Mouse (Mus musculus) thymus, postnatal 10 days (tissue): ENCODE measurements at regions not wholly inside any gene's neighbourhood (a gene's known extent, or its start where the extent isn't known, plus 50 kb on each side); places are given as distances from the start of the nearest gene placed in this dataset.
A peak's percentile ranks its signal among the peaks of the same experiment; 100 is the strongest.

Experiments used
- DNase-seq, 2 experiments: peaks; one replicate each; pipeline ENCODE4 v3.0.0; 2021; ENCODE audit warnings: low spot score in 2 of 2

DNA sequence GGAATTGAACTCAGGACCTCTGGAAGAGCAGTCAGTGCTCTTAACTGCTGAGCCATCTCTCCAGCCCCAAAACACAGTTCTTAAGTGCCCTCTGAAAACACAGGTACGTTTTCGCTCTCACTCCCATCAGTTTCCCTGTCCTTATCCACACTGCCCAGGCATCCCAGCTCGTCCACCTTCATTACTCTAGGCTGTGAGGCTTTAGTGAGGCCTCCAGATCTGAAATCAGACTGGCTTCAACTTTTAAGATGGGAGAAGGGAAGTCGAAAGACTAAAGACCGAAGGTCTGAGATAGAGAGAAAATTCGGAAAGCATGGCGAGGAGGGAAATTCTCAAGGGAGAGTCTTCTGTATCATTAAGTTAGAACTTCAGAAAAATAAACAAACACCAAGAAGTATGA lies 54.8 kb upstream of the Tet2 start:
- DNase-seq: no peak

DNA sequence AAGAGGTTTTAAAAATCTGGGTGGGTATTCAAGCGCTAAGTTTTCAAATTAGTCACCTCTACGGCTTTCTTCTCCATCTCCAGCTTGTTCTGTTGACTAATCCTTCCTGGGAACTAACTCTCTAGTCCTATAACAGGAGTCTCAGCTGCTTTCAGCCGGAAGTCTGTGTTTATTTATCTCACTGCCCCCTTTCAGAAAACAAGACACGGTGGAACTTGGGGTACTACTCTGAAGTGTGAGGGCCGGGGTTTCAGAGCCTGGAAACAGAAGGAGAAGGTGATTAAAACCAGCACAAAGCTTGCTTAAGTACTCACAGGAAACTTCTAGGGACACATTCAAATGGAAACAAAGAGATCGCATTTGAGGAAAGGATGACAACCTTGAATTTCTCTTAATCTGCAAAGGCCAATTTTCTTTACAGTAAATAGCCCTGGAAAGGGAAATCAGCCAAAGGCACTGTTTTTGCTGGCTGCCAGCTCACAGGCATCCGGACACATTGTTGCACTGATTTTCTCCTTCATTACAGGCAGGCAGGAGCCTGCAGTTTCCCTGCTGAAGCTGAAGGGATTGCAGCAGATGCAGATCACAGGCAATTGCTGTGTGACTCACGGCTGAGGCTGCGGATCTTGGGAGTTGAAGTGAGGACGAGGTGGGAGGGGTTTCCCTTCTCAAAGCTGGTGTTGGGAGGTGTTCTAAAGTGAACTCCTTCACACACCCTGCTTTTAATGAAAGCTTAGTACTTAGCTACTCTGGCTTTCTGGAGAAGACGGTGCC lies 55.7 kb upstream of the Tet2 start:
- DNase-seq: no peak

DNA sequence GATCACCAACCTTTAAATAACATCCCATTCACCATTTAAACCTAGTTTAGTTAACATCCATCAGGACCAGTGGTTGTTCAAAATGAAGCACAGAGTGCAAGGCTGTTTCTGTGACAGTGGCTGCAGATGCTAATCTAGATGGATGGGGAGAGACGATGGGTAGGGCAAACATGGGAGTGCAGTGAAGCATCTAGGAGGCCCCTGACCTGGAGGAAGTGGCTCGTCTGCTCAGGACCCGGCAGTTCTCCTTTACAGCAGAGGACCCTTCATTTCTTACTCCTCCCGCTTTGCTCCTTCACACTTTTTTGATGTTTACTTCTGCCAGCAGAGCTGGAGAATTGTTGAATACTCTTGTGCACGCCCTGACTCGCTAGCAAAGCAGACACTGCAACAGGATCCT lies 60.5 kb upstream of the Tet2 start:
- no peak for DNase-seq

DNA sequence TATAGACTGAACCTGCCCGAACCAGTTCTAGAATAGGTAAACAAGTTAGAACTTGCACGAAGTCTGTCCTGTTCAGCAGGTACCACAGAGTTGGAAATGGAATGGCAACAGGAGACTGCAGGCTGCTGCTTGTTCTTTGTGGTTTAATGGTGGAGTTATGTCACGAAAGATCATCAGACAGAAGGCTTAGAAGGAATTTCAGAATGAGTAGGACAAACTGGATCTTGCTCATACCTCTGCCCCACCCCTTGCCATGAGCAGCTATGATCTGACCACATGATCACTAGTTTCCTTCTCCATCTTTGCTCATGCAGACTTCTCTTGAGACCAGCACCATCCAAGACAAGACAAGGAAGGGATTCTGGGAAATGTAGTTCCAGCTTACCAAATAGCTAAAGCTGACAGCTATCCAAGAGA lies 63.9 kb upstream of the Tet2 start:
- no peak for DNase-seq

DNA sequence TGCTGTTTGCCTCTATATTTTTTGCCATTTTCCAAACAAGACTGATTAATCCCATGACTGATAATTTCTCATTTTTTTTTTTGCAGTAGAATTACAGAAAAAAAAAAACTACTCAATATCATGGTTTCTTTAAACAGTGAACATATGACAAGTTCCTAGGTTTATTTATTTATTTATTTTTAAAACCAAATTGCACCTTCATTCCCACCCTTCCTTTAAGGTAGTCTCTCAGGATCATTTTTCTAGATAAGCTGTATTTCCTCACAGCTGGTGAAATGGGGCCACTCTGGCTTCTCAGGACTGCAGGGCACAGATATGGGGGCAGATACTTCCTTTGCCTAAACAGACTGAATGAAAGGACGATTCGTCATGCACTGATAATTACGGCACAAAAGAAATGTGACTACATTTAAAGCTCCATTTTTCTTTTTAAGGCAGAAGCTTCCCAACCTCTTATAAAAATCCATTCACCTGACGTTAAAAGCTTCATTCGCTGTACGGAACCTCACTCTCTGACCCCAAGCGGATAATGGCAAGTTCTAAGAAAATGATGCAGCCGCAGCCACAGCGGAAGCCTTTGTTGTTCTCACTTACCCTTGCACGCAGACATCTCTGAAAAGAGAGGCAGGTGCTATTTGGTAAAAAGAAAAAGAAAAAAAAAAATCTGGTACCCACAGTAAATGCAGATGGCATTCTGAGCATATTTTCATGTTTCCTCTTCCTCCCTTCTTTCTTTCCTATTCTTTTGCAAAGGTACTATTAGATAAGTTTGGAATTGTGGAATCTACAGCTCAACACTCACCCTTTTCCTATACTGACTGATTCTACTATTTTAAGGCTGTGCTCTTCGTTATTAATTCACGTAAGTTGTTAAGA lies 69.1 kb upstream of the Tet2 start:
- DNase-seq: peak in 1 of 2 experiments; percentile 8

DNA sequence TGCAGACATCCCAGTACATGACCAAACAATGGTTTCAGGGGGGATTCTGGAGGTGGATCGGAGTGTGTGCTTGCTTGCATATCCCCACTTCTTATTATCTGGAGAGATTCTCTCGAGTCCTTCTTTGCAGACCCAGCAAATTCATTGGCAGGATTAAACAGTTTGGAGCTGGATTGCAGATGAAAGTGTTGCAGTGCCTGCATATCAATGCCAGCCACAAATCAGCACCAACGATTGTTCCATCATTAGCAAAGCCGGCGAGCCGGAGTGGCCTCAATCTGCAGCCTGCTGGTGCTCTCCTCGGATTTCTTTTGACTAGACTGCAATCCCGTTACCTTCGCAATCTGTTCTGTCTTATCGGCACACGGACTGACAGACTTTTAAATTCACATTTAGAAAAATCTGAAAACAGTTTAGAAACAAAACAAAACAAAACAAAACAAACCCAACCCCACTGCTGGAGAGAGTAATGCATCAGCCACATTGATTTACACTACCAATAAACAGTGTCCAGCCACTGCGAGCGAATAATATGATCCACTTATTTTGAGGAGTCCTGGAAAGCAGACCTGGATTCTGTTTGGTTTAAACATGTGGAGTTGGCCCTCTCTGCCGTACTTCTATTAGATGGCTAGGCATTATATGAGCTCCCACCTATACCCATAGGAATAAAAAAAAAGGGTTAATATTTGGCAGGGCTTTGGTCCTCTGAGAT lies 69.9 kb upstream of the Tet2 start:
- DNase-seq: no peak

DNA sequence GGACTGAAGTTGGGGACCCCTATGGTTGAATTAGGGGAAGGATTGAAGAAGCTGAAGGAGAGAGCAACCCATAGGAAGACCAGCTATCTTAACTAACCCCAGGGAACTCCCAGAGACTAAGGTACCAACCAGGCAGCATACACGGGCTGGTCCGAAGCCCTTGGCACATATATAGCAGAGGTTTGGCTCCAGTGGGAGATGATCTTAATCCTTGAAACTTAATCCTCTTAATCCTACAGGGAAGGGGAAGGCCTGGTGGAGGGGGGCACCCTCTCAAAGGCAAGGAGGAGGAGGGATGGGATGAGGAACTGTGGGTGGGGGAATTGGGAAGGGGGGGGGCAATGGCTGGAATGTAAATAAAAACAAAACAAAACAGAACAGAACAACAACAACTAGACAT lies 72.1 kb upstream of the Tet2 start:
- DNase-seq: no peak

DNA sequence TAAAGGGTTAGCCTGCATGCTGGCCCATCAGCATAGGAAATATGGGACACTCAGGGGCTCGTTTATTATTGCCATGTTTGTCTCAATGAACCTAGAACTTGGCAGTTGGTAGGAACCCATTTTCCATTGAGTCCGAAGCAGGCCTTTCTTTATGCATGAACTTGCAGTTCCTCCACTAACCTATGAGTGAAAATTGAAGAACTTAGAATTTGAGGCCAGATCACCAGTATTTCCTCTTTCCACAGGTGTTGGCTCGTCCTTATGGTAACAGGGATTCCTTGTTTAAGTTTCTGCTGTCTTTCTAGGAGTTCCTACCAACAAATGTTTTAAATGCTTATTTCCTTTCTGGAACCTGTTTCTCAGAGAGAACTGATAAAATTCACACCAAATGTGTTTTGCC lies 73.6 kb upstream of the Tet2 start:
- DNase-seq: no peak

DNA sequence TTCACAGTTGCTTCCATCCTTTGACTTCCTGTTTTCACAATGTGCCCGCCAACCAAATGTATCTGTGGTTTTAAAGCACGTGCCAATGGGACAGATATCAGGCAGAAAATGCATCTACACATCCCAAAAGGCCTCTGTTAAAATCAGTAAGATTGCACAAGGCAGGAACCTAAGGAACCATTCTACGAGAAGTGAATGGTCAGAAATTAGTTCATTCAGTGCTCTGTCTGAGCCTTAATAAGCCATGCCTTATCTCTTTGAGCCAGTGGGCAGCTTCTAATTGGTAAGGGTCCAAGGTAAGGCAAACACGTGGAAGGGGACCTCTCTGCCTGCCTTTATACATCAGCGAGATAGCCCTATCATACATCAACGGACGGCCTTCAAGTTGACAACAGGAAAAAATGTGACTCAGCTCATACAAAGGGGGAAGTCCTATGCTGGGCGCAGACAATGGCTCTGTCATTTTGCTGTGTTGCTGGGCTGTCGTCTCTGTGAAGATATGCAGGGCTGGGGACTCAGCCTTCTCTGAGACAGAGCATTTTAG lies 78.3 kb upstream of the Tet2 start:
- DNase-seq: no peak

DNA sequence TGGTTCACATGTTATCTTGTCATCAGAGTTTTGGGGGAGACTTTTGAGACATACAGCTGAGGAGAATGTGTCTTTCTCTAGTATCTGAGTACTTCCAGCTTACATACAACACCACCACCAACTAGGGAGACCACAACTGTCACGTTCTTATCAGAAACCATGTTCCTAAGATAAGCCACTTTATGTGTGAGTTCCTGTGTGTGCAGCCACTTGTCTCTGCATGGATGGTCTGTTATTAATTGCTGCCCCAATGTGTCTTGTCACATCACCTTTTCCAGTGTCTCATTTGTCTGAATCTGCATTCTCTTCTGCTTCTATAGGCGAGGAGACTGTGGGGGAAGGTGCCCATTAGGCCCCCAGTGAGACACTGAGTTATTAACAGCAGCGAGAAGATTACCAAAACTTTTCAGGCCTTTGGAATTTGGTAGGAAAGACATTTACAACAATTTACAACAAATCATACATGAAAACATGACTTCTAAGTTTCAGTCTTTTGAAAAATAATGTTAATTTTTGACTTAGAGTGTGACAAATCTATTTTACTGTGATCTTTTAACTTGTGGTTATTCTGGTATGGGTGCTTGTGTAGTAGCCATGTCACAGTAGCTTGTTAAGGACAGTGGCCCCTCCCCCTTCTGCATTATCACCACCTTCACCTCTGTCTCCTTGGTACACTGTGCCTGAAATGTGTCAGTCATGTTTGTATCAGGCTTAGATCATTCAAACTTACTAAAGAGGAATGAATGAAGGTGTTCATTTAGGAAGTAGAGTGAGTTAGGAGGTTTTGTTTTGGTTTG lies 79.3 kb upstream of the Tet2 start:
- DNase-seq: no peak

DNA sequence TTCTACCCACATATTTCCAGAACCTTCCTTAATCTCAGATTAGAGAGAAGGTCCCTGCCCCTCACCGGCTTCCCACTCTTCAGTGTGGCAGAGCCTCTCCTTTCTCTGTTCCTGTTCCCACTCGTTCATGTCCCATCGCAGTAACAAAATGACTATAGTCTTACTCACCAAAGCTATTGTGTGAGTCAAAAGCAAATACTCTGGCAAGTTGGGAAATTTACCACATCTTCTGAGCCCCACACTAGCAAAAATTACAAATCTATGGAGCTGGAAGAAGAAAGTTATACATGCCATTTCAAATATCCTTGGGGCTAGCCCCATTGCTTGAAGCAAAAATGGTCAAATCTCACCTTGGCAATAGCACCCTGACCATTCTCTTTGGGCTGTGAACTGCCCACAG lies 80.1 kb upstream of the Tet2 start:
- DNase-seq: no peak

DNA sequence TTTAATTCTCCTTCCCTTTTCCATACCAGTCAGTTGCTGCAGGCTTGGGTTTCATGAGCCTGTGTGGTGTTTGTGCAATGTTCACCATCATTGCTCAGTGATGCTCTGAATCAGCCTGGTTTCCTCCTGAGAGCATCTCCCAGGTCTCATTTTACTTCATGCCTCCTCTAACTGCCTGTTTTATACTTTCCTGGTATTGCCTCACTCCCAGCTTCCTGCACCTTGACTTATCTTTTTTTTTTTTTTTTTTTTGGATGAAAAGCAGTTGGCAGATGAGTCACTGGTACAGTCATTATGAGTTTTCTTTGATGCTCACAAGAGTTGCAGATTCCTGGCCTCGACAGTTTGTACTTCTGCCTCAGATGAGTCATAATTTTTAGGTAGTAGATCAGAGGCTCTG lies 81.5 kb upstream of the Tet2 start:
- DNase-seq: no peak

DNA sequence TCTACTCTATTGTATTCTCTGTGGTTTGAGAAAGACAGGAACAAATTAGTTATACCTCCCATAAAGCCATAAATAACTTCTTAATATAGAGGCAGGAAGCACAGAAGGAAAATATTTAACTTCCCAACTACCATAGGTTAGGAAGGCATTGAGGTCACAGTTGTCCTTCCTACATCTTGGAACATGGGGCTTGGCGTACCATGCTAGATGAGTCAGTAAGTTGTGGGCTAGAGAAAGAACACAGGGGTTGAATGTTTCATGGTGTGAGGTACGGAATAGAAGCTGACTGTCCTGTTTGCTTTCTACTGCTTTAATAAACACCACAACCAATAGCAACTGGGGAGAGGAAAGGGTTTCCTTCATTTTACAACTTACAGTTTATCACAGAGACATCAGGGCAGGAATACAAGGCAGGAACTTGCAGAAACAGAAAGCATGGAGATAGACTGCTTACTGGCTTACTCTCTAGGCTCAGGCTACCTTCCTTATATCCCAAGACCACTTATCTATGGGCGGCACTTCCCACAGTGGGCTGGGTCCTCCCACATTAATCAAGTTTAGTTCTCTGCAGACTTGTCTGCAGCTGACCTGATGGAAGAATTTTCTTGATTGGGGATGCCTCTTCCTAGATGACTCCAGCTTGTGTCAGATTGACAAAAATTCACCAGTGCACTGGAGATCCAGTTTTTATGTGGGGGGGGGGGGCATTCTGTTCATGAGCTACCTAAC lies 82.3 kb upstream of the Tet2 start:
- DNase-seq: no peak

DNA sequence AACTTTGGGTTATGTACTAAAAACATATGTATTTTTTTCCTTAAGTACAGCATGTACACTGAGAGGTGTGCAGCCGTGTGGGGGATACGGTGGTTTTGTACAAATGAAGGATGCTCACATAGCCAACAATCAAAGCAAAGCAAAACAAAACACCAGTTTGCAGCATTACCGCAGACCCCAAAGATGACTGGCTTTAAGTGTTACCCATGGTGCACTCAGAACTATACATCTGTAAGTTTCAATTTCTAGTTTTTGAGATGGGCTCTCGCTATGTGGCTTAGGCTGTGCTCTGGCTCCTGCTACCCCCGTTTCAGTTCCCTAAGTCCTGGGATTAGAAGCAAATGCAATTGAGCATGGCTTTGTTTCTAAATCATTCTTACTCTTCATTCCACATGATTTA lies 89.4 kb upstream of the Tet2 start:
- no peak for DNase-seq

DNA sequence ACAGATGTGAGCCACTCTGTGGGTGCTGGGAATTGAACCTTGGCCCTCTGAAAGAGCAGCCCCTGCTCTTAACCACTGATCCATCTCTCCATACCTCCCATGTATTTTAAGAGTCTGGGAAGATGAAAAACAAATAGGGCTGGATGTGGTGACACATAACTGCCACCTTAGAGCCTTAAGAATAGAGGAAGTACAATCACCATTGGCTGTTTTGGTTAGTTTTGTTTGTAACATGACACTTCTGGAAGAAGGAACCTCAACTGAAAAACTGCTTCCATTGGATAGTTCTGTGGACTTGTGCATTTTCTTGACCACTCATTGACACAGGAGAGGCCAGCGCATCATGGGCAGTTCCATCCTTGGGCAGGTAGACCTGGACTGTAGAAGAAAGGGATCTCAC lies 100.7 kb upstream of the Tet2 start:
- DNase-seq: no peak

DNA sequence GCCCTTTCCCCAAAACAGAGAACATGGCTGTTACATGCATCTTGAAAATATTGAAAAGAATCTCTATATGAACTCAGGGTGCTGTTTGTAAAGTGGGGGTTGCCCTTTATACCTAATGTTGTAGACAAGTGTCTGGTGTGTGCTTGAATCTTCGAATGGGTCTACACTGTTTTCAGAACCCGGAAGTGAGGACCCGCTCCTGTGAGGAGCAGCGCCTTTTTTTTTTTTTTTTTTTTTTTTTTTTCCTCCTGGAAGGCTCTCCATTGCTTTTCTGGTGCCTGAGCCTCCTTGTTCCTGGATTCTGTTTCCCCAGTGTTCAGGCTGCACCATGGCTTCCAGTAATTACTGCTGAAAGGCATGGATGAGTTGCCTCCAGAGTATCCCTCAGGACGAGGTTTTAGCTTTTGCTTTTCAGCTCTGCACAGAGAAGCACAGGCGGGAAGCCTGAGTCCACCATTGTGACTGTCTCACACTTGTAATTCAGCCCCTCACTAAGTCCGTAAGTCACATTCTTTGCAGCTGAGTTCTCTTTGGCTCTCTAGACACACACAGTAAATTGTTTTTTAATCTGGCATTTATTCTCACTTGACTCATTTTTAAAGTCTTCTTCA lies 101.6 kb upstream of the Tet2 start:
- DNase-seq: no peak

DNA sequence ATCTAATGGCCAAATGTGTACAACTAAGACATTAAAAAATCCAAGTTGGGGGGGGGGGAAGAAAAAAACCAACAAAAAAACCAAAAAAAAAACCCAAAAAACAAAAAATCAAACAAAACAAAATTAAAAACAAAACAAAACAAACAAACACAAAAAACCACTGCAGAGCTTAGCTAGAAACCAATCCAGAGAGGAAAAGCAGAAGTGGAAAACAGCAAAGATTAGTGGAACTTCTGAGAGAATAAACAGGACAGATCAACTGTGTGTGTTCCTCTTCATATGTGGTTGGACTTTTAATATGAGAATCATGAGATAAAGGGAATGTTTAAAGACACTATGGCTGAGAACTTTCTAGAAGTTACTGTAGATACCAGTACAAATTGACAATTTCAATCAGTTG lies 105.1 kb upstream of the Tet2 start:
- DNase-seq: no peak

DNA sequence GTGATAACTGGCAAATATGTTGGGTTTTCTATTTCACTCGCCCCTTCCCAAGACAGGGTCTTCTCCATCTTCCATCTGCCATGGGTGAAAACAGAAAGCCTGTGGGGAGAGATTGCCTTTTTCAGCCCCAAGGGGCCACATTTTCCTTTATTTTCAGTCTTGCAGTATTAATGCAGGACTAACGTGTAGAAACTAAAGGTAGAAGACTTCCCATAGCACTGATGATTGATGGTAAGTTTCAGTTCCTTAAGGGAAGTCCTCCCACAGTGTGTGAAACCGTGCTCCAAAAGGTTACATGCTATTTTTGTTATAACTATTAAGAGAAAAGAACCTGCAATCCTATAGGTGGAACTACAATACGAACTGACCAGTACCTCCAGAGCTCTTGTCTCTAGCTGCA lies 107.1 kb upstream of the Tet2 start:
- DNase-seq: no peak

DNA sequence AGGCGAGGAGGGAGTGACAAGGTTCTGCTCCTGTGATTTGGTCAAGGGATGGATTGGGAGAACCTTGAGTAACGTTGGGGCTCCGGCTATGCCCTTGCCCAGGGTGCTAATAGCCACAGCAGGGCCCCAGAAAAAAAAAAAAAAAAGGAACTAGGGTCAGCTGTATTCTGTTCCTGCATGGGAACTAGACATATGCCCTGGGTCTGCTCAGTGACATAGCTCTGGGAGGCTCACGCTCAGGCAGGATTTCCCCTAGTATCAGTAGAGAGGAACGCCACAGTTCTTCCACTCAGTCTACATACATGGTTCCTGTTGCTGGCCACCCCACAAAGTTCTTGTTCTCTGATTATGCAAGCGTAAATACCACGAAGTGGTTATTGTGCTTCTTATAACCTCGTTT lies 114.8 kb upstream of the Tet2 start:
- DNase-seq: no peak

DNA sequence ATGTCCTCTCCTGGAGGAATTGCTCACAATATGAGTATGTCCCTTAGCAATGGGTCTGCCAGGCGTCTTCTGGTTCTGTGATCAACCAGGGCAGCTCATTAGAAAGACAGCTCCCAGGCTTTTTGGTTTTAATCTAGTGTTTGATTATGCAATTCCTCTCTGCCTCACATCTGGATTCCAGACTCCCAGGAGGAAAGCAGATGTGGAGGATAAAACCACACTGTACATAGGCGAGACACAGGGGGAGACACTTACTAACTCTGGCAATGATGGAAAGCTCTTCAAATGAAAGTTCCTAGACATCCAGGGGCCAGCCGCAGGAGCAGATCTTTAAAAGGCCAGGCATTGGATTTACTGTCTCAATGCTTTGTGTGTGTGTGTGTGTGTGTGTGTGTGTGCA lies 116.4 kb upstream of the Tet2 start:
- DNase-seq: no peak
